Mouse (Mus musculus) embryo, embryonic 10 days (tissue): Measurements from ENCODE around the gene Hspa8.
A peak's percentile ranks its signal among the peaks of the same experiment; 100 is the strongest.

ENCODE experiments used
- DNase-seq: peaks from one replicate; pipeline ENCODE4 v3.0.0-alpha.2; 2015; ENCODE audit warnings: low spot score

Hspa8 gene

GRCm38 (mm10) chr9:40811860-40812259 is 11.1 kb downstream of the Hspa8 start:
- peak; percentile 45 for DNase-seq

GRCm38 (mm10) chr9:40814060-40814459 is 13.3 kb downstream of the Hspa8 start:
- DNase-seq = no peak

GRCm38 (mm10) chr9:40817325-40818028 is 16.7 kb downstream of the Hspa8 start:
- no peak for DNase-seq

- DNase-seq = peak; percentile 15
Measured at GRCm38 (mm10) chr9:40825601-40826000, 24.8 kb downstream of the Hspa8 start.

GRCm38 (mm10) chr9:40827366-40827765 is 26.6 kb downstream of the Hspa8 start:
- DNase-seq = no peak

- peak; percentile 86 for DNase-seq
Measured at GRCm38 (mm10) chr9:40834569-40834968, 33.8 kb downstream of the Hspa8 start.

GRCm38 (mm10) chr9:40836681-40837080 is 35.9 kb downstream of the Hspa8 start:
- no peak for DNase-seq

- no peak for DNase-seq
Measured at GRCm38 (mm10) chr9:40839662-40840061, 38.9 kb downstream of the Hspa8 start.

- DNase-seq = no peak
Measured at GRCm38 (mm10) chr9:40851515-40851914, 50.7 kb downstream of the Hspa8 start.

GRCm38 (mm10) chr9:40858461-40859160 is 57.8 kb downstream of the Hspa8 start:
- DNase-seq = peak; percentile 61

GRCm38 (mm10) chr9:40859196-40859595 is 58.4 kb downstream of the Hspa8 start:
- DNase-seq = peak; percentile 53
